Mouse (Mus musculus): ENCODE data around the gene Adrb1. TPM values are rescaled to one million over a fixed set of nuclear protein-coding genes. Genes with fewer than 3 reads are reported as not detected.

The Adrb1 gene
- total RNA-seq, 1 experiment = 0.36 TPM

DNA sequence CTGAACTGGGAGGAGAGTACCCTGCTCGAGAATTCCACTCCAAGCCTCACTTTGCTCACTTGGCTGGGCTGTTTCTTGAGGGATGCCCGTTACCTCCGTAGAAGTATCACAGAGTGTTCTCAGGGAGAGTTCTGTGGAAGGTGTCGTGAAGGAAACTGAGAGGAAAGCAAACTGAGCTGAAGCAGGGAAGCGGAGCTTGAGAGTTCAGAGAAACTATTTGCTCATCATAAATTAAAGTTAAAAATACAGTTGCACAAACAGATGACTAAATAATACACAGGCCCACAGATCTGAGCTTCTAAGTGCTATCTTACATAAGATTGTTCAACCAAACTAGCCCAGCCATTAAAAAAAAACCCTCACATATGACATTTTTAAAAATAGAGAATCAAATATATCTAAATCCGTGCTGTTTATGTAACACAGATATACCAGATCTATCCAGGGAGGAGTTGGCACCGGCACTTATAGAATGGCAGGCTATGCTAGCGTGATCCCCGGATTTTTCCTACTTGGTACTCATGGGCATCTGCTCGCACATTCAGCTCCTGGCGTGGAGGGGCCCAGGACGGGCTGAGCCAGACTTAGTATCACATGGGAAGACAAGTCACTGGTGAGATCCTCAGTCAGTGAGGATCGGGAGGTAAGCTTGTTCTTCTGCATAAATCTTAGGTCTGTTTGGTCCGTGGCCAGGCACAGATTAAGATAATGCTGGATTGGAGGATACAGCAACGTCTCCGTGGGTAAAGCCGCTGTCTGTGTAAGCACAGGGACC lies 11.7 kb upstream of the Adrb1 start:
- H3K27ac ChIP-seq (ENCODE audit: insufficient read depth, low read depth, low read length, poor library complexity, severe bottlenecking) = no peak overlapping the region
- H3K4me3 ChIP-seq (ENCODE audit: insufficient read depth in 1 of 2, low read depth in 1 of 2, low read length in 2 of 2, poor library complexity in 1 of 2, severe bottlenecking in 1 of 2) = no peak overlapping the region
- no peak for DNase-seq (ENCODE audit: low read depth, low spot score)
- no peak for TF ChIP-seq ZC3H11A (IDR thresholded peaks at IDR 0.05; ENCODE audit: borderline replicate concordance, low read depth, low read length)
- TF ChIP-seq CHD2 (IDR thresholded peaks at IDR 0.05; ENCODE audit: low read depth, low read length) = no peak
- TF ChIP-seq MAFK (IDR thresholded peaks at IDR 0.05; ENCODE audit: insufficient read depth, low read depth, low read length) = no peak
- TF ChIP-seq ZNF384 (IDR thresholded peaks at IDR 0.05; ENCODE audit: low read depth, low read length) = no peak
- TF ChIP-seq HCFC1 (IDR thresholded peaks at IDR 0.05; ENCODE audit: borderline replicate concordance, insufficient read depth, low read length) = no peak
- no peaks in the 10 kb centered on the region for H3K36me3 ChIP-seq (ENCODE audit: control insufficient read depth, insufficient read depth, low read length, poor library complexity, severe bottlenecking)
- in situ Hi-C loops (cut with MboI; ENCODE audit: low sequenced_read_pairs in 2 of 2, unreplicated experiment in 2 of 2) = no loop called here
- no peaks in the 10 kb centered on the region for H3K4me1 ChIP-seq (ENCODE audit: control insufficient read depth in 2 of 2, insufficient read depth in 2 of 2, low read length in 2 of 2, poor library complexity in 1 of 2)
- H3K9me3 ChIP-seq (ENCODE audit: control insufficient read depth, insufficient read depth, low read depth, low read length) = no peaks in the 10 kb centered on the region
- no peak overlapping the region for H3K9ac ChIP-seq (ENCODE audit: insufficient read depth, low read depth, low read length, poor library complexity, severe bottlenecking)

- no peak for DNase-seq (ENCODE audit: low read depth, low spot score)
- H3K4me3 ChIP-seq (ENCODE audit: insufficient read depth in 1 of 2, low read depth in 1 of 2, low read length in 2 of 2, poor library complexity in 1 of 2, severe bottlenecking in 1 of 2) = no peak overlapping the region
- TF ChIP-seq MAFK (IDR thresholded peaks at IDR 0.05; ENCODE audit: insufficient read depth, low read depth, low read length) = no peak
- TF ChIP-seq ZC3H11A (IDR thresholded peaks at IDR 0.05; ENCODE audit: borderline replicate concordance, low read depth, low read length) = no peak
- no peak for TF ChIP-seq HCFC1 (IDR thresholded peaks at IDR 0.05; ENCODE audit: borderline replicate concordance, insufficient read depth, low read length)
- no peak for TF ChIP-seq ZNF384 (IDR thresholded peaks at IDR 0.05; ENCODE audit: low read depth, low read length)
- H3K27ac ChIP-seq (ENCODE audit: insufficient read depth, low read depth, low read length, poor library complexity, severe bottlenecking) = no peak overlapping the region
- no peak overlapping the region for H3K9ac ChIP-seq (ENCODE audit: insufficient read depth, low read depth, low read length, poor library complexity, severe bottlenecking)
- in situ Hi-C loops (cut with MboI; ENCODE audit: low sequenced_read_pairs in 2 of 2, unreplicated experiment in 2 of 2) = no loop called here
- no peaks in the 10 kb centered on the region for H3K9me3 ChIP-seq (ENCODE audit: control insufficient read depth, insufficient read depth, low read depth, low read length)
- no peaks in the 10 kb centered on the region for H3K36me3 ChIP-seq (ENCODE audit: control insufficient read depth, insufficient read depth, low read length, poor library complexity, severe bottlenecking)
- no peaks in the 10 kb centered on the region for H3K4me1 ChIP-seq (ENCODE audit: control insufficient read depth in 2 of 2, insufficient read depth in 2 of 2, low read length in 2 of 2, poor library complexity in 1 of 2)
These were observed 8.4 kb upstream of the Adrb1 start for GRCm38 (mm10) chr19:56713613-56714012.

GRCm38 (mm10) chr19:56714661-56715170 lies 7.3 kb upstream of the Adrb1 start:
- no peak overlapping the region for H3K27ac ChIP-seq (ENCODE audit: insufficient read depth, low read depth, low read length, poor library complexity, severe bottlenecking)
- no peaks in the 10 kb centered on the region for H3K9me3 ChIP-seq (ENCODE audit: control insufficient read depth, insufficient read depth, low read depth, low read length)
- in situ Hi-C loops (cut with MboI; ENCODE audit: low sequenced_read_pairs in 2 of 2, unreplicated experiment in 2 of 2) = no loop called here
- no peak overlapping the region for H3K9ac ChIP-seq (ENCODE audit: insufficient read depth, low read depth, low read length, poor library complexity, severe bottlenecking)
- no peak for TF ChIP-seq HCFC1 (IDR thresholded peaks at IDR 0.05; ENCODE audit: borderline replicate concordance, insufficient read depth, low read length)
- TF ChIP-seq CHD2 (IDR thresholded peaks at IDR 0.05; ENCODE audit: low read depth, low read length) = no peak
- no peak for TF ChIP-seq ZNF384 (IDR thresholded peaks at IDR 0.05; ENCODE audit: low read depth, low read length)
- no peak for TF ChIP-seq ZC3H11A (IDR thresholded peaks at IDR 0.05; ENCODE audit: borderline replicate concordance, low read depth, low read length)
- no peak overlapping the region for H3K4me3 ChIP-seq (ENCODE audit: insufficient read depth in 1 of 2, low read depth in 1 of 2, low read length in 2 of 2, poor library complexity in 1 of 2, severe bottlenecking in 1 of 2)
- DNase-seq (ENCODE audit: low read depth, low spot score) = no peak
- no peaks in the 10 kb centered on the region for H3K4me1 ChIP-seq (ENCODE audit: control insufficient read depth in 2 of 2, insufficient read depth in 2 of 2, low read length in 2 of 2, poor library complexity in 1 of 2)
- H3K36me3 ChIP-seq (ENCODE audit: control insufficient read depth, insufficient read depth, low read length, poor library complexity, severe bottlenecking) = no peaks in the 10 kb centered on the region

GRCm38 (mm10) chr19:56718046-56718445 lies 4.0 kb upstream of the Adrb1 start:
- H3K36me3 ChIP-seq (ENCODE audit: control insufficient read depth, insufficient read depth, low read length, poor library complexity, severe bottlenecking) = no peaks in the 10 kb centered on the region
- H3K4me3 ChIP-seq (ENCODE audit: insufficient read depth in 1 of 2, low read depth in 1 of 2, low read length in 2 of 2, poor library complexity in 1 of 2, severe bottlenecking in 1 of 2) = no peak overlapping the region
- no peak overlapping the region for H3K9ac ChIP-seq (ENCODE audit: insufficient read depth, low read depth, low read length, poor library complexity, severe bottlenecking)
- no peak for DNase-seq (ENCODE audit: low read depth, low spot score)
- no peak overlapping the region for H3K27ac ChIP-seq (ENCODE audit: insufficient read depth, low read depth, low read length, poor library complexity, severe bottlenecking)
- in situ Hi-C loops (cut with MboI; ENCODE audit: low sequenced_read_pairs in 2 of 2, unreplicated experiment in 2 of 2) = no loop called here
- TF ChIP-seq ZNF384 (IDR thresholded peaks at IDR 0.05; ENCODE audit: low read depth, low read length) (no peak), HCFC1 (IDR thresholded peaks at IDR 0.05; ENCODE audit: borderline replicate concordance, insufficient read depth, low read length) (no peak), CHD2 (IDR thresholded peaks at IDR 0.05; ENCODE audit: low read depth, low read length) (no peak), ZC3H11A (IDR thresholded peaks at IDR 0.05; ENCODE audit: borderline replicate concordance, low read depth, low read length) (no peak), MAFK (IDR thresholded peaks at IDR 0.05; ENCODE audit: insufficient read depth, low read depth, low read length) (no peak)
- H3K4me1 ChIP-seq (ENCODE audit: control insufficient read depth in 2 of 2, insufficient read depth in 2 of 2, low read length in 2 of 2, poor library complexity in 1 of 2) = peaks cover 2 to 4% of the 10 kb centered on the region in 2 experiments; a peak in 2 of 4 replicates
- no peaks in the 10 kb centered on the region for H3K9me3 ChIP-seq (ENCODE audit: control insufficient read depth, insufficient read depth, low read depth, low read length)

All from ES-E14 (cell line).